Mouse (Mus musculus): ENCODE results near the gene Mapkap1.

DNA sequence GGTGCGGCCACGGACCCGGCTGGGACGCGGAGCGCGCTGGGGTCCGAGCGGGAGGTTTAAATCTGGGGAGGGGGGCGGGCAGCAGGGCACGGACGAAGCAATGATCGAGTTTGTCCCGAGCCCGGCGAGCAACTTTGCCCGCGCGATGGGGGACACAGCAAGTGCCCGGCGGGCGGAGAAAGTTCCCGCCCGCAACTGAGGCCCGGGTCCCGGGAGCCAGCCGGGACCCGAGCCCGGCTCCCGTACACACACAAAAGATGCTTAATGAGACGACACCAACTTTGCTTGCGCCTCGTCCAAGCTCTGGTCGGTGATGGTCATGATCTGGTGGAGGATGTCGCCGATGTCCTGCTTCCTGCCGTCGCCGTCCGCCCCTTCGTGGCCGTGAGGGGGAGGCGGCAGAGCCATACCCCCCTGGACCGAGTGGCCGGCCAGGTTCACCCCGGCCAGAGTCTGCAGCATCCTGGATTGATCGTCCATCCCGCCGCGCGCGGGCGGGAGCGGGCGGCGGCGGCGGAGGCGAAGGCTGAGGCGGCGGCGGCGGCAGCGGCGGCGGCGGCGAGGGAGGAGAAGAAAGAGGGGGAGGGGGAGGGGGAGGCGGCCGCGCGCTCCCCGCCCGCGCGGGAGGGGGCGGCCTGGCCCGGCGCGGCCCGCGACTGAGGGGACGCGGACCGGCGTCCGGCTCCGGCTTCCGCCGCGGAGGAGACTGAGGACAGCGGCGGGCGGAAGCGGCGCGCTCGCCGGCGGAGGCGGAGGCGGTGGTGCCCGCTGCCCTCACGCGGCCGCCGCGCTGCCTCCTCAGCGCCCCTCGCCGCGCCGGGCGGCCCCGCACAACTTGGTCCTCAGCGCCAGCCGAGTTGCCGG lies 34.9 kb upstream of the Mapkap1 start:
- TF ChIP-seq GATA1 (IDR thresholded peaks at IDR 0.05; ENCODE audit: low read length) (no peak), TAL1 (IDR thresholded peaks at IDR 0.05; ENCODE audit: low read length) (no peak)
